Mouse (Mus musculus): Measurements from ENCODE around the gene Dhx37. TPM values are rescaled to one million over a fixed set of nuclear protein-coding genes. Genes with fewer than 3 reads are reported as not detected.
"Not testable (repeated sequence)": the region's sequence is repeated elsewhere in the genome, so short reads cannot be mapped to it uniquely, and the experiment has no call there.

Gene Dhx37
- polyA plus RNA-seq, 1 experiment, result 13.2 TPM

- Histone ChIP-seq H3K27me3 (ENCODE audit: control insufficient read depth, insufficient read depth, low read length) (no peaks in the 10 kb centered on the region), H3K4me3 (ENCODE audit: low read depth, low read length) (peak within 1 kb of the TSS; percentile 98)
- 1% methylated on average over 69 of the region's 69 CpGs for WGBS
Observed at GRCm38 (mm10) chr5:125389579-125390441, 44.1 kb downstream of the Dhx37 start, which contains the start of gene Ubc. Ubc (minus strand) TSS chr5:125390202.

GRCm38 (mm10) chr5:125389131-125389578 lies 44.8 kb downstream of the Dhx37 start, which contains the start of gene Gm10382:
Gm10382 (plus strand) TSS chr5:125389322.
- peaks cover 25% of the 10 kb centered on the region for H3K36me3 ChIP-seq (ENCODE audit: control insufficient read depth, insufficient read depth, low read length)
- WGBS, result under 1% methylated on average over 41 of the region's 41 CpGs
- no peaks in the 10 kb centered on the region for H3K27me3 ChIP-seq (ENCODE audit: control insufficient read depth, insufficient read depth, low read length)
- peak within 1 kb of the TSS; percentile 98 for H3K4me3 ChIP-seq (ENCODE audit: low read depth, low read length)
- TF ChIP-seq POLR2A (IDR thresholded peaks at IDR 0.05; ENCODE audit: low read depth, low read length) (no peak), CTCF (IDR thresholded peaks at IDR 0.05; ENCODE audit: extremely low read depth, insufficient read length, insufficient replicate concordance, low read depth, low read length) (no peak)
- H3K27ac ChIP-seq (ENCODE audit: insufficient read depth, low read depth, low read length), result peak within 1 kb of the TSS; percentile 97
- H3K4me1 ChIP-seq (ENCODE audit: control insufficient read depth, insufficient read depth, insufficient read length, low read length), result peaks cover 10% of the 10 kb centered on the region

More at GRCm38 (mm10) chr5:125389579-125390441, 44.1 kb downstream of the Dhx37 start, which contains the start of gene Ubc:
- H3K27ac ChIP-seq (ENCODE audit: insufficient read depth, low read depth, low read length), result peak within 1 kb of the TSS; percentile 99
- peaks cover 19% of the 10 kb centered on the region for H3K36me3 ChIP-seq (ENCODE audit: control insufficient read depth, insufficient read depth, low read length)
- TF ChIP-seq CTCF (IDR thresholded peaks at IDR 0.05; ENCODE audit: extremely low read depth, insufficient read length, insufficient replicate concordance, low read depth, low read length), result no peak
- TF ChIP-seq POLR2A (IDR thresholded peaks at IDR 0.05; ENCODE audit: low read depth, low read length), result peak; percentile 100
- peaks cover 9% of the 10 kb centered on the region for H3K4me1 ChIP-seq (ENCODE audit: control insufficient read depth, insufficient read depth, insufficient read length, low read length)

GRCm38 (mm10) chr5:125388358-125389092 lies 45.4 kb downstream of the Dhx37 start:
- Histone ChIP-seq H3K4me3 (ENCODE audit: low read depth, low read length) (peak overlapping the region; percentile 98), H3K27ac (ENCODE audit: insufficient read depth, low read depth, low read length) (peak overlapping the region; percentile 97), H3K27me3 (ENCODE audit: control insufficient read depth, insufficient read depth, low read length) (no peaks in the 10 kb centered on the region), H3K4me1 (ENCODE audit: control insufficient read depth, insufficient read depth, insufficient read length, low read length) (peaks cover 7% of the 10 kb centered on the region; the same call in 1 of the 2 replicates), H3K36me3 (ENCODE audit: control insufficient read depth, insufficient read depth, low read length) (peaks cover 26% of the 10 kb centered on the region)
- 3% methylated on average over 13 of the region's 13 CpGs for WGBS
- no peak for TF ChIP-seq POLR2A (IDR thresholded peaks at IDR 0.05; ENCODE audit: low read depth, low read length)
- TF ChIP-seq CTCF (IDR thresholded peaks at IDR 0.05; ENCODE audit: extremely low read depth, insufficient read length, insufficient replicate concordance, low read depth, low read length), result no peak

GRCm38 (mm10) chr5:125387295-125387694 lies 46.6 kb downstream of the Dhx37 start:
- 64% methylated on average over 5 of the region's 6 CpGs for WGBS
- H3K27ac ChIP-seq (ENCODE audit: insufficient read depth, low read depth, low read length); H3K4me1 ChIP-seq (ENCODE audit: control insufficient read depth, insufficient read depth, insufficient read length, low read length); H3K27me3 ChIP-seq (ENCODE audit: control insufficient read depth, insufficient read depth, low read length): not testable (repeated sequence)
- Histone ChIP-seq H3K36me3 (ENCODE audit: control insufficient read depth, insufficient read depth, low read length) (peaks cover 26% of the 10 kb centered on the region), H3K4me3 (ENCODE audit: low read depth, low read length) (peak overlapping the region; percentile 16; the same call in 1 of the 2 replicates)

GRCm38 (mm10) chr5:125385215-125385940 lies 48.5 kb downstream of the Dhx37 start:
- no peak overlapping the region for H3K27ac ChIP-seq (ENCODE audit: insufficient read depth, low read depth, low read length)
- WGBS, result 45% methylated on average over 8 of the region's 8 CpGs
- no peak for TF ChIP-seq POLR2A (IDR thresholded peaks at IDR 0.05; ENCODE audit: low read depth, low read length)
- no peak for TF ChIP-seq CTCF (IDR thresholded peaks at IDR 0.05; ENCODE audit: extremely low read depth, insufficient read length, insufficient replicate concordance, low read depth, low read length)
- no peaks in the 10 kb centered on the region for H3K27me3 ChIP-seq (ENCODE audit: control insufficient read depth, insufficient read depth, low read length)
- peaks cover 4% of the 10 kb centered on the region; the same call in 1 of the 2 replicates for H3K4me1 ChIP-seq (ENCODE audit: control insufficient read depth, insufficient read depth, insufficient read length, low read length)
- H3K4me3 ChIP-seq (ENCODE audit: low read depth, low read length), result no peak overlapping the region
- peaks cover 26% of the 10 kb centered on the region for H3K36me3 ChIP-seq (ENCODE audit: control insufficient read depth, insufficient read depth, low read length)

- no peaks in the 10 kb centered on the region for H3K27me3 ChIP-seq (ENCODE audit: control insufficient read depth, insufficient read depth, low read length)
- no peak overlapping the region for H3K27ac ChIP-seq (ENCODE audit: insufficient read depth, low read depth, low read length)
- peaks cover 26% of the 10 kb centered on the region for H3K36me3 ChIP-seq (ENCODE audit: control insufficient read depth, insufficient read depth, low read length)
- 50% methylated on average over 2 of the region's 2 CpGs for WGBS
- H3K4me1 ChIP-seq (ENCODE audit: control insufficient read depth, insufficient read depth, insufficient read length, low read length), result peaks cover 4% of the 10 kb centered on the region; the same call in 1 of the 2 replicates
- no peak overlapping the region for H3K4me3 ChIP-seq (ENCODE audit: low read depth, low read length)
- TF ChIP-seq CTCF (IDR thresholded peaks at IDR 0.05; ENCODE audit: extremely low read depth, insufficient read length, insufficient replicate concordance, low read depth, low read length), result no peak
- no peak for TF ChIP-seq POLR2A (IDR thresholded peaks at IDR 0.05; ENCODE audit: low read depth, low read length)
Observed at GRCm38 (mm10) chr5:125384512-125385214, 49.3 kb downstream of the Dhx37 start.
